Mouse (Mus musculus): ENCODE results near the gene Tmem40. TPM values are rescaled to one million over a fixed set of nuclear protein-coding genes. Genes with fewer than 3 reads are reported as not detected.

The Tmem40 gene
- polyA plus RNA-seq (2015; fragmentation: Illumina TruSeq; extraction: RNeasy Lipid Tissue Mini Kit (QIAGEN cat#74804); ENCODE audit: insufficient read depth, low replicate concordance) = 1.6 TPM

GRCm38 (mm10) chr6:115761995-115762756, at the start of gene Tmem40:
Gene Tmem40, minus strand, starts transcription at chr6:115762410.

DNA sequence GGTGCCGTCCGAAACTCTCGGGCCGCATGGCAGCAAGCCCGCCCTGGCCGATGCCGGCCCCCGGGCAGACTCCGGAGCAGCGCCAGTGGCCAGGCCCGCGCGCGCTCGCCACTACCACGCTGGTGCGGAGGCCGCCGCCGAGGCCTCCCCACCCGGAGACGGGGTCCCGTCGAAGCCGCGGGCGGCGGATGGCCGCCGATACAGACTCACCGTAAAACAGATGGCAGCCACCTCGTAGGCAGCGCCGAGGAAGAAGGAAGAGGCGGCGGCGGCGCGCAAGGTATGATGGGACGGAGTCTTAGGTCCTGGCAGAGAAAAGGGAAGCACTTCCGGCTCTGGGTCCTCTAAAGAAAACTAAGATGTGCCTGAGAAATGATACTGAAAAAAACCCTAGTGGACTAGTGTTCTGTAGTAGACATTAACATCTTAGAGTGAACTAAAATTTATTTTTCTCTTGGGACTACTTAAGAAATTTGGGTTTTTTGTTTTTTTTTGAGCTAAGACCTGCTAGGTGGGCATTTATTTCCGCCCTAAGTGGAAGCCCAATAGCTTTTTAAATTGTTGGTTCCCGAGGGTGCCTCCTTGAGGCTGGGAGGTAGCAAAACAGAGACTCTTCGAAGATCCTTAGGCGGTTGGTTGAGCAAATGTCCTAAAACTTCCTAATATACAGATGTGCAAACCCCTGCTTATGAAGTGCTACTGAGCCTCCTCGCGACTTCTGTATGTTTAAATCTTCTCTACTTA, 46.5 kb upstream of the Tmem40 start, which contains the start of gene Rpl32:
Gene Rpl32, minus strand, starts transcription at position 260 of the 744 bp plus-strand sequence.

DNA sequence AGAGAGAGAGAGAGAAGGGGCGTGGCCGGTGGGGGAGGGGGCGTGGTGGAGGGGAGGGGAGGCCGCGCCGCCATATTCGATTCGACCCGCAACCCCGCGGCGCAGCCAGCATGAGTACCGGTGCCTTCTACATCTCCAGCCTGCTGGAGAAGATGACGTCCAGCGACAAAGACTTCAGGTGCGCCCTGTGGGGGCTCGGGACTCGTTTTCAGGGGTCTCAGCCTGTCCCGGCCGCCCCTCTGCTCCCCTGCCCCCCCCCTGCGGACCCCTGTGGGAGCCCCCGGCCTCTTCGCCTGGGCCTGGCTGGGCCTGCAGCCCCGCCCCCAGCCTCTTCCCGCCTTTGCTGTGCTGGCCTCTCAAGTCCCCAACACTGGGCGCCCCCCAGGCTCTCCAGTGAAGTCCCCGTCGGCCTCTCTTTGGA, 12.3 kb upstream of the Tmem40 start, which contains the start of gene Cand2:
Gene Cand2, plus strand, starts transcription at position 38 of the 421 bp plus-strand sequence.

Other genes with a start within 250 kb of the Tmem40 start
- 6.9 TPM for gene Tsen2, start 217.7 kb downstream of the Tmem40 start, polyA plus RNA-seq (2015; fragmentation: Illumina TruSeq; extraction: RNeasy Lipid Tissue Mini Kit (QIAGEN cat#74804); ENCODE audit: insufficient read depth, low replicate concordance)
- not detected for gene Mkrn2os, start 169.8 kb downstream of the Tmem40 start, polyA plus RNA-seq (2015; fragmentation: Illumina TruSeq; extraction: RNeasy Lipid Tissue Mini Kit (QIAGEN cat#74804); ENCODE audit: insufficient read depth, low replicate concordance)
- gene Mkrn2, start 160.5 kb downstream of the Tmem40 start, polyA plus RNA-seq (2015; fragmentation: Illumina TruSeq; extraction: RNeasy Lipid Tissue Mini Kit (QIAGEN cat#74804); ENCODE audit: insufficient read depth, low replicate concordance) = 9.6 TPM
- gene Raf1, start 85.8 kb downstream of the Tmem40 start, polyA plus RNA-seq (2015; fragmentation: Illumina TruSeq; extraction: RNeasy Lipid Tissue Mini Kit (QIAGEN cat#74804); ENCODE audit: insufficient read depth, low replicate concordance) = 115 TPM
- 1.6 TPM for gene Cand2, start 12.1 kb upstream of the Tmem40 start, polyA plus RNA-seq (2015; fragmentation: Illumina TruSeq; extraction: RNeasy Lipid Tissue Mini Kit (QIAGEN cat#74804); ENCODE audit: insufficient read depth, low replicate concordance)
- gene Rpl32, start 46.3 kb upstream of the Tmem40 start, polyA plus RNA-seq (2015; fragmentation: Illumina TruSeq; extraction: RNeasy Lipid Tissue Mini Kit (QIAGEN cat#74804); ENCODE audit: insufficient read depth, low replicate concordance) = 3,546 TPM
- gene Efcab12, start 76.0 kb upstream of the Tmem40 start, polyA plus RNA-seq (2015; fragmentation: Illumina TruSeq; extraction: RNeasy Lipid Tissue Mini Kit (QIAGEN cat#74804); ENCODE audit: insufficient read depth, low replicate concordance) = not detected
- 29.6 TPM for gene Mbd4, start 91.0 kb upstream of the Tmem40 start, polyA plus RNA-seq (2015; fragmentation: Illumina TruSeq; extraction: RNeasy Lipid Tissue Mini Kit (QIAGEN cat#74804); ENCODE audit: insufficient read depth, low replicate concordance)
- gene Ift122, start 91.1 kb upstream of the Tmem40 start, polyA plus RNA-seq (2015; fragmentation: Illumina TruSeq; extraction: RNeasy Lipid Tissue Mini Kit (QIAGEN cat#74804); ENCODE audit: insufficient read depth, low replicate concordance) = 3.8 TPM
- 0.11 TPM for gene Rho, start 169.3 kb upstream of the Tmem40 start, polyA plus RNA-seq (2015; fragmentation: Illumina TruSeq; extraction: RNeasy Lipid Tissue Mini Kit (QIAGEN cat#74804); ENCODE audit: insufficient read depth, low replicate concordance)
- gene H1foo, start 182.5 kb upstream of the Tmem40 start, polyA plus RNA-seq (2015; fragmentation: Illumina TruSeq; extraction: RNeasy Lipid Tissue Mini Kit (QIAGEN cat#74804); ENCODE audit: insufficient read depth, low replicate concordance) = not detected
- gene Plxnd1, start 232.6 kb upstream of the Tmem40 start, polyA plus RNA-seq (2015; fragmentation: Illumina TruSeq; extraction: RNeasy Lipid Tissue Mini Kit (QIAGEN cat#74804); ENCODE audit: insufficient read depth, low replicate concordance) = 95.6 TPM